Mouse (Mus musculus) ES-E14 (cell line): ENCODE results near the gene 9130230L23Rik. TPM values are rescaled to one million over a fixed set of nuclear protein-coding genes. Genes with fewer than 3 reads are reported as not detected.
A peak's percentile ranks its signal among the peaks of the same experiment; 100 is the strongest.

Source experiments
- DNase-seq: peaks from one replicate; pipeline ENCODE4 v3.0.0-alpha.2; 2013; ENCODE audit warnings: low read depth, low spot score
- H3K27ac ChIP-seq: 2 replicates; pipeline ENCODE4 v1.5.1; 2012; ENCODE audit warnings: low read depth, mild to moderate bottlenecking, low read length, moderate library complexity, mixed read lengths; ENCODE audit not compliant: poor library complexity, insufficient read depth, severe bottlenecking
- H3K36me3 ChIP-seq: 2 replicates; pipeline ENCODE4 v1.6.1; 2012; ENCODE audit warnings: mild to moderate bottlenecking, low read length, moderate library complexity, mixed read lengths; ENCODE audit not compliant: control insufficient read depth, poor library complexity, insufficient read depth, severe bottlenecking
- H3K4me1 ChIP-seq, 2 experiments: fragments of 150-350 bp in 1 of 2; sonication (generic) in 1 of 2; 2 replicates each; pipeline ENCODE4 v1.6.1; 2012; ENCODE audit warnings: low read length in 2 of 2, mild to moderate bottlenecking in 1 of 2, mixed read lengths in 1 of 2; ENCODE audit not compliant: control insufficient read depth in 2 of 2, insufficient read depth in 2 of 2, poor library complexity in 1 of 2
- H3K4me3 ChIP-seq, 2 experiments: fragments of 150-350 bp in 1 of 2; sonication (generic) in 1 of 2; 2 replicates each; pipeline ENCODE4 v1.5.1; 2012; ENCODE audit warnings: low read length in 2 of 2, low read depth in 1 of 2, mild to moderate bottlenecking in 1 of 2, mixed read lengths in 1 of 2; ENCODE audit not compliant: insufficient read depth in 1 of 2, poor library complexity in 1 of 2, severe bottlenecking in 1 of 2
- H3K9ac ChIP-seq: 2 replicates; pipeline ENCODE4 v1.6.1; 2012; ENCODE audit warnings: low read depth, mild to moderate bottlenecking, low read length, mixed read lengths; ENCODE audit not compliant: poor library complexity, insufficient read depth, severe bottlenecking
- H3K9me3 ChIP-seq: fragments of 150-350 bp; sonication (generic); 2 replicates; pipeline ENCODE4 v1.6.1; 2012; ENCODE audit warnings: low read depth, mild to moderate bottlenecking, low read length; ENCODE audit not compliant: control insufficient read depth, insufficient read depth
- CHD2 ChIP-seq: IDR thresholded peaks from 2 replicates; pipeline ENCODE4 v1.6.1; 2014; ENCODE audit warnings: mild to moderate bottlenecking, low read depth, low read length, inconsistent platforms
- HCFC1 ChIP-seq: IDR thresholded peaks from 2 replicates; pipeline ENCODE4 v1.6.1; 2012; ENCODE audit warnings: low read length, inconsistent platforms, borderline replicate concordance; ENCODE audit not compliant: insufficient read depth
- MAFK ChIP-seq: IDR thresholded peaks from 2 replicates; pipeline ENCODE4 v1.6.1; 2014; ENCODE audit warnings: mild to moderate bottlenecking, low read depth, low read length, inconsistent platforms; ENCODE audit not compliant: insufficient read depth
- ZC3H11A ChIP-seq: IDR thresholded peaks from 2 replicates; pipeline ENCODE4 v1.6.1; 2012; ENCODE audit warnings: low read depth, mild to moderate bottlenecking, inconsistent platforms, low read length, borderline replicate concordance
- ZNF384 ChIP-seq: IDR thresholded peaks from 2 replicates; pipeline ENCODE4 v1.6.1; 2012; ENCODE audit warnings: low read depth, low read length, inconsistent platforms
- in situ Hi-C, 2 experiments: fragments of 600-800 bp; cut with MboI; formaldehyde crosslinking; loops; one replicate each; pipeline ENCODE4 v1.15.1; 2025; ENCODE audit warnings: low sequenced_read_pairs in 2 of 2, inconsistent platforms in 1 of 2; ENCODE audit not compliant: unreplicated experiment in 2 of 2
- total RNA-seq: library from RNA; depleted of rRNA; stranded (reverse); fragments of 300-350 nt; gene quantifications from 2 replicates; pipeline ENCODE4 v1.2.3, GENCODE M21; 2012

Gene 9130230L23Rik
- total RNA-seq, 1 experiment, result 0.36 TPM

DNA sequence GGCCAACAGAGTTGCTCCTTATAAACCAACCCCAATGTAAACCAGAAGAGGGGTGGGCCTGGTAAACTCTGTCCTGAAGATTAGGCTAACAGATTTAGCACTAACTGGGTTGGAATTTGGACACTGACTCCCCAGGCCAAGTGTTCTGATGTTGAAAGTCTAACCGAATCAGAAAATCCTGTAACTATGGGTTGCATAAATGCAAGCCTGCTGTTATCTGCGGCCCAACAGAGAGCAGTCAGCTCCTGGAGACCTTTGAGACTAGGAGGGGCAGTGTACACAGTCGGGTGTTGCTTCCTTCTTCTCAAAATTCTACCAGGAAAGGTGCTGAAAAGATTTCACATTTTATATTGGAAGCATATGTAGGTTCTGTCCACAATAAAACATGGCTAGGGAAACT is 39.8 kb upstream of the 9130230L23Rik start:
- Histone ChIP-seq H3K9ac (no peak overlapping the region), H3K27ac (no peak overlapping the region), H3K36me3 (no peaks in the 10 kb centered on the region), H3K4me3 (no peak overlapping the region), H3K4me1 (peaks cover 0 to 7% of the 10 kb centered on the region in 2 experiments; a peak in 2 of 4 replicates), H3K9me3 (no peaks in the 10 kb centered on the region)
- TF ChIP-seq HCFC1, result no peak
- TF ChIP-seq MAFK, result no peak
- no peak for TF ChIP-seq ZC3H11A
- no peak for TF ChIP-seq ZNF384
- TF ChIP-seq CHD2, result no peak
- DNase-seq, result no peak
- in situ Hi-C loops, result no loop called here

DNA sequence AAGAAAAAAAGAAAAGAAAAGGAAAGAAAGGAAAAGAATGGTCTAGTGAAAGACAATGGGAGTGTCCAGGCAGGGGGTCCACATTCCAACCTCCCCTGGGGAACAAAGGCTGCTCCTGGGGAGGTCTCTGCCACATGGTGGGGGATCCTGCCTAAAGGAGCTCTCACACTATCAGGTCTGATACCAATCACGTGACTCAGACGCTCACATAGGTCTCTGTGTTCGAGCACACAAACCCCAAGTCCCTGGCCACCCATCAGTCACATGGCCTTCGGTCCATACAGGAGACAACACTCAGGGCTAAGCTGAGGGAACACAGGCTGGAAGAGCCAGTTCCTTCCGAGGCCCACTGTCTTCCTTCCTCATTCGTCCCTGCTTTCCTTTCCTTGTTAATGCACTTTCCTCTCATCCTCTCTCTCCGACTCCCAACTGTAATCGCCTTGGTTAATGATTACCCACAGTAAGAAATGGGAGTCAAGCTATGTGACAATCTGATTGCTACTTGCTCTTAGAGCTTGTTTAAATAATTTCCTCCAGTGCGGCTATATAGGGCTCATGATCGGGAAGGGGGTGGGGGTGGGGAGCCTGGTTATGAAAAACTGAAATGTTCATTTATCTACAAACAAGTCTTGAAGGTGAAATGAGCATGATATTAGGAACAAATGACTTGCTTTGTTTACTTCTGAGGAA is 38.7 kb upstream of the 9130230L23Rik start:
- no peaks in the 10 kb centered on the region for H3K36me3 ChIP-seq
- H3K9ac ChIP-seq, result 0 out of 2 replicates have a peak overlapping the region, but pooled peaks have one; percentile 44
- in situ Hi-C loops, result no loop called here
- no peak overlapping the region for H3K4me3 ChIP-seq
- H3K9me3 ChIP-seq, result no peaks in the 10 kb centered on the region
- DNase-seq, result peak; percentile 43
- TF ChIP-seq MAFK, result no peak
- TF ChIP-seq ZNF384, result 0 out of 2 replicates have a peak, but pooled peaks have one; percentile 21
- H3K27ac ChIP-seq, result no peak overlapping the region
- H3K4me1 ChIP-seq, result peaks cover 0 to 7% of the 10 kb centered on the region in 2 experiments; a peak in 2 of 4 replicates

DNA sequence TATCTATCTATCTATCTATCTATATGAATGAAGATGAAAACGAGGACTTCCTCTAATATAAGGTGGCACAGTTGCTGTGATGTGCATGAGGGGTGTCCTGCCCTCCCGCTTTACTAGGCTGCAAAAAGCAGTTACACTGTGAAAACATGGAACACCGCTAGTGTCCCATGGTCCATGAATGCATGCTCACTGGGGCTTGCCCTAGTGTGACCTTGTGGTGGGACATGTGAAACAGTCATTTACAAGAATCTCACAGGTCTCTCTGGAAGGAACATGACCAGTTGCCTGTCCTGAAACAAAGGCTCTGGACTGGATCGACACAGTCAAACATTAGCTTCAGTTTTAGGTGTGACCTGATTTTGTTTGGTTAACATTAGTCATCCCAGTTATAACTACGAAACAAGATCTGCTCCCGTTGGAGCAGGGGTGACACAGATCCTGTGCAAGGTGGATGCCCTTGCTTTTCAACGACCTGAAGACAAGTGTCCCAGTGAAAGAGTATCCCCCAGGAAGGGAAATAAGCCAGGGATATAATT is 36.7 kb upstream of the 9130230L23Rik start:
- Histone ChIP-seq H3K27ac (no peak overlapping the region), H3K9ac (no peak overlapping the region), H3K36me3 (no peaks in the 10 kb centered on the region), H3K4me1 (peaks cover 0 to 7% of the 10 kb centered on the region in 2 experiments; a peak in 2 of 4 replicates), H3K4me3 (no peak overlapping the region), H3K9me3 (no peaks in the 10 kb centered on the region)
- no peak for DNase-seq
- no peak for TF ChIP-seq ZNF384
- TF ChIP-seq MAFK, result no peak
- no peak for TF ChIP-seq HCFC1
- TF ChIP-seq CHD2, result no peak
- no peak for TF ChIP-seq ZC3H11A
- in situ Hi-C loops, result no loop called here

DNA sequence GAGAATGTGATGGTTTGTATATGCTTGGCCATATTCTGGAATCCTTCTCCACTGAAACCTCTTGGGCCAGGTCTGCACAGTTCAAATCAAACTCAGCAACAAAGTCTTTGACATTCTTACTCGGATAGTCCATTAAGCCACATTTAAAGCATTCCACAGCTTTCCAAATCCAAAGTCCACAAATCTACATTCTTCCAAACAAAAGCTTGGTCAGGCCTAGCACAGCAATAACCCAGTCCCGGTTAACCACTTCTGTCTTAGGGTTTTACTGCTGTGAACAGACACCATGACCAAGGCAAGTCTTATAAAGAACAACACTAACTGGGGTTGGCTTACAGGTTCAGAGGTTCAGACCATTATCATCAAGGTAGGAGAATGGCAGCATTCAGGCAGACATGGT is 35.7 kb upstream of the 9130230L23Rik start:
- DNase-seq, result no peak
- TF ChIP-seq ZNF384 (no peak), CHD2 (no peak), MAFK (no peak), HCFC1 (no peak), ZC3H11A (no peak)
- Histone ChIP-seq H3K4me1 (peaks cover 0 to 7% of the 10 kb centered on the region in 2 experiments; a peak in 2 of 4 replicates), H3K4me3 (no peak overlapping the region), H3K36me3 (no peaks in the 10 kb centered on the region), H3K9me3 (no peaks in the 10 kb centered on the region), H3K9ac (no peak overlapping the region), H3K27ac (no peak overlapping the region)
- in situ Hi-C loops, result no loop called here
